Mouse (Mus musculus) layer of hippocampus, postnatal 36 days (tissue): ENCODE results near the gene Mysm1. TPM values are rescaled to one million over a fixed set of nuclear protein-coding genes. Genes with fewer than 3 reads are reported as not detected.

Experiments
- DNase-seq, 2 experiments: peaks; one replicate each; pipeline ENCODE4 v3.0.0; 2022
- total RNA-seq, 2 experiments: library from RNA; stranded (reverse); gene quantifications; 2 replicates each; pipeline ENCODE4 v1.2.3; 2021

Mysm1 gene
- total RNA-seq, 2 experiments from 2014 or later = 31.9 to 35.7 TPM

GRCm38 (mm10) chr4:94941221-94941855 is 37.6 kb downstream of the Mysm1 start:
- no peak for DNase-seq

GRCm38 (mm10) chr4:94928743-94929142 is 50.2 kb downstream of the Mysm1 start, which contains the start of gene Eqtn:
Gene Eqtn (minus strand): TSS chr4:94928843.
- no peak for DNase-seq

GRCm38 (mm10) chr4:94901780-94902179 is 77.1 kb downstream of the Mysm1 start:
- no peak for DNase-seq

GRCm38 (mm10) chr4:94900744-94901143 is 78.2 kb downstream of the Mysm1 start:
- DNase-seq = no peak

Other genes starting within 250 kb of the Mysm1 start
- 1 to 10 TPM; 6.8 to 7.9 TPM for gene Tek, start 239.8 kb downstream of the Mysm1 start, total RNA-seq
- gene Eqtn, start 50.3 kb downstream of the Mysm1 start, total RNA-seq = 1 to 10 TPM in 1 of 2 experiments, under 1 TPM in 1; 0.40 to 1.2 TPM
- gene Jun, start 73.1 kb upstream of the Mysm1 start, total RNA-seq = 100 to 1,000 TPM; 108 to 114 TPM